Mouse (Mus musculus): Measurements from ENCODE around the gene Krt83.

Gene Krt83

GRCm38 (mm10) chr15:101472952-101473528, 18.3 kb downstream of the Krt83 start, which contains the start of gene Krt86:
Krt86 (plus strand) TSS chr15:101473478.
- peak; percentile 24 for DNase-seq

DNA sequence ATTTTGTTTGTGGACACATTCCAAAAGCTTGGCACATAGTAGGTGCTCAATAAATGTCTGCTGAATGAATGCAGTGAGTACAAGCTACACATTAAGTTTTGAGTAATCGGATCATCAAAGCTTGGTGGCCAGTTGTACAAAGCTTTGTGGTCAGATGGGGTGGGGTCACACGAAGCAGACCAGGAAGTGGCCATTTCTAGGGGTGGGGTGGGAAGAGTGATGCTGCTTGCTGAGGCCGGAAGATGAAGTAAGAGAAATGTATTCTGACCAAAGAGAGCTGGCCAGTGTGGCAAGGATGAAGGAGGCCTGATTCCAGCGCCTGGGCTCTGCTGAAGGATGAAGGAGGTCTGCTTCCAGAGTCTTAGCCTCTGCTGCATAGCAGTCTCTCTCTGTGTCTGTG, 22.2 kb downstream of the Krt83 start:
- DNase-seq, result no peak

DNA sequence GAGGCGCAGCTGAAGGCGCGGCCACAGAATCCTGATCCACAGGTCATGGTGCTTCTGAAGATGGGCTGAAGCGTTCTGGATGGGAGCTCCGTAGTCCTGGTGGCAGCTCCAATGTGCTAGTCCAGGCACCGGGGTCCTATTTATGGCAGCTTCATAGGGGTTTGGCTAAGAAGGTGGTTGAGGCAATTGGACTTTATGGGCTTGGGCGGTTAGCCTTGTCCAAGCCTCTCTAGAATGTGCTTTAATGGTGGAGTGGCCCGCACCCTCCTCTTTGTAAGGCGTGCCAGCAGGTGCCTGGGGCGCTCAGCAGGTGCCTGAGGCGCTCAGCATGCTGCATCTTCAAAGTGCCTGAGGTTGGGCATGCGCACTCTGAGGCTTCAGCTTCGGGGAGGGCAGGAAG, 27.7 kb downstream of the Krt83 start, which contains the start of gene Krt81:
Gene Krt81 (minus strand): TSS at position 101 of the 400 bp plus-strand sequence.
- DNase-seq, result no peak

DNA sequence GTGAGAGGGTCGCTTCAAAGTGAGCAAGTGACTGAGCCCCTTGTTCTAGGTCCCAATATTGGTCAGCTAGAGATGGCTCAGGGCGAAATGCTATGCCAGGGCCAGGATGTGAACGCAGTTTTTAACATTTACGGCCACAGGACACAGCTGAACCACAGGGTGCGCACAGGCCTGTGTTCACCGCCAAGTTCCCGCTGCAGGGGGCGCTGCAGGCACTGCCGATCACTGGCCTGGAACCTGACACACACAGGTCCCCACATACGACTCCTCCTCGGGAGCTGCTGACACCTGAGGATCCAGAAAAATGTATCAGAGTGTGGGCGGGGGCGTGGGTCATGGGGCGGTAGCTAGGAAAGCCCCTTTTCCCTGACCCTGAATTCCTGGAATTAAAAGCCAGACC, 32.0 kb downstream of the Krt83 start:
- DNase-seq, result no peak

- DNase-seq, result no peak
Observed at GRCm38 (mm10) chr15:101458361-101458930, 32.9 kb downstream of the Krt83 start.

GRCm38 (mm10) chr15:101455891-101456290, 35.4 kb downstream of the Krt83 start:
- DNase-seq, result no peak

DNA sequence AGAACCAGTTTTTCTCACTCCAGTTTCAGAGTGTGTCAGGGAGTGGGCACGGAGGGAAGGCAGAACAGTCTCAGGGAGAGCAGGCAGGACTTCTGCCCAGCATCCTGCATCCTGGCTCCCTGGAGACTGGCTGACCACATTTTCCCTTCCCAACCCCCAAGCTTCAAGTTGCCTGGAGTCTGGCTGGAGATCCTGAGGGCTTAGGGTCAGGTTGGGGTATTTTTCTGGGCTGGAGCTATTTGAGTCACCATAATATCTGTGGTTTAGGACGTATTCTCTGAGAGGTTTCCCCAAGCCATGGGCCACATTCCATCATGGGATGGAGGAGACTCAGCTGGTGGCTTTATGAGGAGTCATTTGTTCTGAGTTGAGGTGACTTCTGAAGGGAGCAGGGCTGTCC, 36.0 kb downstream of the Krt83 start:
- DNase-seq, result no peak

DNA sequence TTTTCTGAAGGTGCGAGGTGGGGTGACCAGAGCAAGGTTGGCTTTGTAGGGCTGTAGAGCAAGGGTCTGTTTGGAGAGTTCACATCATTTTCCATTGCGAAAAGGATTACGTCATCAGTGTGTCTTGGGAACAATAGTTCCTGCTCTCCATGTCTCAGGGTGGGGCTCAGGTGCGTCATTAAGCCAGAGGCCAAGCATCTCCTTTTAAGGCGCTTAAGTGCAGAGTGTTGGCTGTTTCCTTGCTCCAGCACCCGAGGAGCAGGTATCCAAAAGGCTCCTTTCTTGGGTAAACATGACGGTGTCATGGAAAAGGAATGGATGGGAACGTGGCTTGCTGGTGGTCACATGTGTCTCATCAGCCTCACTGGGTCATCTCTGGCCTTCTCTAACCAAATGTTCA, 36.5 kb downstream of the Krt83 start:
- DNase-seq, result no peak

GRCm38 (mm10) chr15:101453093-101453736, 38.1 kb downstream of the Krt83 start:
- peak; percentile 64 for DNase-seq

DNA sequence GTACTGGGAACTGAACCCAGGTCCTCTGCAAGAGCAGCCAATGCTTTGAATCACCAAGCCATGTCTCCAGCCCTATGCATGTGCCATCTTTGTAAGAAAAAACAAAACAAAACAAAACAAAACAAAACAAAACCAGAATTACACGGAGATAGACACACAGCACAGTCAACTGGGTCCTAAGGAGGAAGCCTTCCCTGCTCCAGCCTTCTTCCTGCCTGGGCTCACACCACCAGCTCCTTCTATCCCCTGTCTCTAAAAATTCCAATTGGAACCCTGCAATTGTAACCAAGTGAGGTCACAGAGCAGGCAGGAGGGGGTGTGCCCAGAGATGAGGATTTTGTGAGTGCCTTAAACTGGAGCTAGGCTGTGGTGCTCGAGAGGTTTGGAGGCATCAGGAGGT, 43.9 kb downstream of the Krt83 start, which contains the start of gene Krt88:
Gene Krt88 (plus strand): TSS at position 301 of the 400 bp plus-strand sequence.
- DNase-seq, result no peak

GRCm38 (mm10) chr15:101446572-101446971, 44.7 kb downstream of the Krt83 start:
- DNase-seq, result no peak

DNA sequence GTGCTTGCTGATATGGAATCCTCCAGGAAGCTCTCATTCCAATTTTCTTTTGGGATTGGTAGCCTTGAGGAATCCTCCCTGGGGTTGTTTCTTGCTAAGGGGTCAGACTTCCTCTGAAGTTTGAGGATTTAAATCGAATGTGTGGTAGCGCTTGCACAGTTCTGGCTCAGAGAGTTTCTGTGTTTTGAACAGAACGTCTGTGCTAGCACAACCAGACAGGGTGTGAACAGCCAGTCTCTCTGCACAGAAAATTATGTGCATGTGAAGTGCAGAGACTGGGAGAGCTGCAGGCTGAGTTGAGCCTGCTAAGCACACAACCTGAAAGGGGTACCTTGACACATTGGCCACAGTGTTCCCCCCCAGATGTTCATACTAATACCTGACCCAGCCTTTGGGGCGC, 50.5 kb downstream of the Krt83 start:
- DNase-seq, result no peak

DNA sequence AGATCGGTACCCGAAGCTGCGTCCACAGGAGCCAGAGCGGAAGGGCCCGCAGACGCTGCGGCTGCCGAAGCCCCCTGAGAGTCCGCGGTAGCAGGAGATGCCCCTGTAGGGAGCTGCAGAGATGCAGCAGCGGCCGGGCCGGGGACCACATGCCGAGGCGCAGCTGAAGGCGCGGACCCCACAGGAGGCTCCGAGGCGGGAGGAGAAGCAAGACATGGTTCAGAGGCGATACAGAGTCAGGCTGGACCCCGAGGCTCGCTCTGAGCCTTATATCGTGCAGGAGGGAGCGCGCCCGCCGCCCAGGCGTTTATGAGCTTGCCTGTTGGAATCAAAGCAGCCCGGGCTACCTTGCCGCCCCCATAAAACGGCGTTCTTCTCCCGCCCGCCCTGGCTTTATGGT, 52.8 kb downstream of the Krt83 start, which contains the start of gene Krt87:
Gene Krt87 (minus strand): TSS at position 250 of the 400 bp plus-strand sequence.
- DNase-seq, result no peak

DNA sequence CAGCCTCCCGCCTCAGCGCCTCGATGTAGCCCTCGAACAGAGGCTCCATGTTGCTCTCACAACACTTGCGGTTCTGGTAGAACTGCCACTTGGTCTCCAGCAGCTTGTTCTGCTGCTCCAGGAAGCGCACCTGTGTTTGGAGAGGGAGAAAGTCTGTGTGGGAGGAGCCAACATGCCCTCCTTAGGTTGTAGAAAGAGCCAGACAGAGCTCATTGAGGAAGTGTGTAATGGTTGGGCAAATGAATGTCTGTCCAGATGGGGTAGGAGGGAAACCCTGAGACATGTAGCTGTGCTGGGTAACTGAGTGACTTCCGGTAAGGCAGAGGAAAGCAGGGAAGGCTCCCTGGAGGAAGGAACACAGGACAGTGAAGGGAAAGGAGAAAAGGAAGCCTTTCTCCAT, 54.7 kb downstream of the Krt83 start:
- DNase-seq, result no peak
